Mouse (Mus musculus) ZHBTc4 (cell line): ENCODE measurements at regions not wholly inside any gene's neighbourhood (a gene's known extent, or its start where the extent isn't known, plus 50 kb on each side); places are given as distances from the start of the nearest gene placed in this dataset.

Experiments
- DNase-seq: peaks from one replicate; pipeline ENCODE4 v3.0.0-alpha.2; 2011; ENCODE audit warnings: low read depth, low spot score

DNA sequence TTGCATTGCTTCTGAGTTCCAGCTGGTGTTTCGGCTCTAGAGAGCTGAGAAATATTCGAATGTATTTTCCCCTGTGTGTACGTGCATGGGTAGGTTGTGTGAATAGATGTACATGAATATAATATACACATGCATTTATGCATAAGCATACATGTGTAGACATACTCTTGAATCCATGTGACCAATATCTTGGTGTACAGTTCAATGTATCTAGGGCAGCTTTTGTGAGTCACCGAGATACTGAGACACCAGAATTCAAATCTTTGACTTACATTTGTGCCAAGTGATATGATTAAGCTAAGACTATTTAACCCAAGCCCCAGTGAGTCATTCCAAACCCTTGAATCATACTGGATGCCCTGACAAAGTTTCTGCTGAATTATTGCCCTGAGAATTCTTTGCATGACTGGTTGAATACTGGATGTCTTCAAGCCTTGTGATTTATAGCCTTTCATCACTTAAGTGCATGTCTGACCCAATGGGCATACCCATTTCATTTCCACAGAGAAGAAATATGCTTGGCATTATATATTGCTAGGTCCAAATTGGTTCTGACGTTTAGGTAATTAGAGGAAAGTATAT, 103.3 kb upstream of the Tsc22d2 start:
- DNase-seq: no peak

GRCm38 (mm10) chr3:58312623-58313022, 101.9 kb upstream of the Tsc22d2 start:
- DNase-seq: no peak

- no peak for DNase-seq
These were observed 99.3 kb upstream of the Tsc22d2 start for GRCm38 (mm10) chr3:58315236-58315635.

GRCm38 (mm10) chr3:58317240-58317639, 97.3 kb upstream of the Tsc22d2 start:
- no peak for DNase-seq

DNA sequence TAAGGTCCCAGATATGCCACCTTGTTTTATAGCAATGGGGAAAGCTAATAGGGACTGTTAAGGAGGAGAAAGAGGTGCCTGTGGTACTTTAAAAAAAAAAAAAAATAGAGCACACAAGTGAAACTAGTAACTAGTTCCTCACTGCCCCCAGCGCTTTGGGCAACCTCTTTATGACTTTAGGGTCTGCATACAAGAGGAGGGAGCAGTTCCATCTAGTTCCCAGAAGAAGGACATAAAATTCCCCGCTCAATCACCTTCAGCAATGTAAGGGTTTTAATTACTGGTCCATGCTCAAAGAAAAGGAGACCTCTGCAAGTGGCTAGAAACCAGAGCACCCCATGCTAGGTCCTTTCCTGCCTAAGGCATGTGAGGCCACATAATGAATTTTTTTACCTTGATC, 95.8 kb upstream of the Tsc22d2 start:
- DNase-seq: no peak

GRCm38 (mm10) chr3:58319463-58319862, 95.1 kb upstream of the Tsc22d2 start:
- DNase-seq: no peak

DNA sequence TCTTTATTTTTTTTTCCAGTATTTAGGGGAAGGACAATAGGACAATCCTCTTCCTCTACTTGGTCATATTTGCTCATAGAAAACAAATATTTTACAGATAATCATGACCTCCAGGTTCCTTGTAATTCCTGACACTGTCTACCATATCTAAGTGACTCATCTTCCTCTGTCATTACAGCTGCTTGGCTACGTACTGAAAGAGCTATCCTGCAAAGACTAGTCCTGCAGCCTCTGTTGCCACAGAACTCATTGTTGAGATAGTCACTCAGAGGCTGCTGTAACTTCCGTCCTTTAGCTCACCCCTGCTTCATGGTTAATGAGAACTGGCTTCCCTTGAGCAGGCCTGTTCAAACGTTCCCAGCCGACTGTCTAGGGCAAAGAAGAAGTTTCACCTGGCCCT, 93.7 kb upstream of the Tsc22d2 start:
- DNase-seq: no peak

GRCm38 (mm10) chr3:58322322-58322721, 92.2 kb upstream of the Tsc22d2 start:
- DNase-seq: no peak

DNA sequence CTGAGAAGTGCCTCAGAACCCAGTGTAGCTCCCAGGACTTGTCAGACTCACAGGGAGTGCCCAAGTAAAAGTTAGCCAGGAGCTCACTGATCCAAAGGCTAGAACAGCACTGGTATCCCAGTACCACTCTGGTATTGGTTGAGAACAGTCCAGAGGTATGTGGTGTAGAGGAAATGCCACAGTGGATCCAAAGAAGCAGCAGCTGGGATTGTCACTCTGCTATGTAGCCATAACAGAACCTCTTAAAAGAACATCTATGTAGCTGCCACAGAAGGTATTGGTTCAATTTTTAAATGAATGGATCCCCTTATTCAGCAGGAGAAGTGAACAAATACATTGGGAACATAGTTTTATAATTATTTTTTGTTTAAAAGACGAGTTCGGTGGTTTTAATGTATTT, 86.8 kb upstream of the Tsc22d2 start:
- DNase-seq: no peak

- DNase-seq: peak; percentile 5
These were observed 84.3 kb upstream of the Tsc22d2 start for GRCm38 (mm10) chr3:58330186-58330585.

DNA sequence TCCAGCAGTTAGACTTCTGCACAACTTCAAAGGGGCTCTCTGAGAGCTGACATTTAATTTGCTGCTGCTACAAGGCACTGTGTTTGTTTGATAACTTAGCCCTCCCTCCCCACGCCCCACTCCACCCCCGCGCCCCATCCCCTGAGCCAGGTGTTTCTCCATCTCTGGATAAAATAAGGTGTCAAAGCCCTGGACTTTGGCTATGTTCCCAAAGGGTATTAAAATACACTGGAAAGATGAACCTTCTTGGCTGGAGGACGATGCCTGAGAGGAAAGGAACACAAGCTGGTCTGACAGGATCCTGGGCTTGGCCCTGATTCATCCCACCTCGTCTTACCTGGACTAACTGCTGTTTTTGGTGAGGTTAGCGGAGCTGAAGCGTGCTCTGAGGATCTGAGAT, 80.5 kb upstream of the Tsc22d2 start:
- DNase-seq: no peak

DNA sequence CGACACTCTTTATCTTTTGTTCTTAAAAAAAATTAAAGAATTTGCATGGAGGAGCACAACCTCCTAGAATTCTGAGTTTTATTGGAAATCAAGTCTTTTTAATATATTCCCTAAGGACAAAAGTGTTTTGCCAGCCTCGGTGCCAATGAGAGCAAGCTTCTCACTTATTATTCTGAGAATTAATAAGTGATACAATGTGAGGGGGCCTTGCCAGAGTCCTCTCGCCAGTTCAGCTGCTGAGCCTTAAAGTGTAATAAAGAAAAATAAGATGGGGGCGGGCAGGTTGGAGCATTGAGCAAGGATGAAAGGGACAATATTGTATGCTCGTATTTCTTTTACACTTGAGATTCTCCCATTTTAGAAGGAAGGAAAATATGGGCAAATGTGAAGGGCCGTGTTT, 79.2 kb upstream of the Tsc22d2 start:
- no peak for DNase-seq

DNA sequence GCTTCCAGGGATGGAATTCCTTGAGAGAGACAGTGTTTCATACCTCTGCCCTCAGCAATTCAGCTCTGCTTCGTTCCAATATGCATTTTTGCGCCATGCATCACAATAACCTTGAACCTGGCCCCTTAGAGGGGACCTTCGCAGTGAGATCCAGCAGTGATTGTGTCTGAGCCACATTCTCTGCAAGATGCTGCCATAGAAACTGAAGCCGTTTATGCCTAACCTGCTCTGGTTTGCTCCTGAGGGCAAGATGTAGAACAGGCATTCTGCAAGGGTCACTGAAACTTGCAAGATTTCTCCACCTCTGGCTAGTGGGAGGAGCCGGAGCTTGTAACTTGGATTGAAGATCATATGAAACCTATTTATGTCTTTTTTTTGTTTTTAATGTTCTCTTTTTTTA, 78.4 kb upstream of the Tsc22d2 start:
- DNase-seq: no peak

DNA sequence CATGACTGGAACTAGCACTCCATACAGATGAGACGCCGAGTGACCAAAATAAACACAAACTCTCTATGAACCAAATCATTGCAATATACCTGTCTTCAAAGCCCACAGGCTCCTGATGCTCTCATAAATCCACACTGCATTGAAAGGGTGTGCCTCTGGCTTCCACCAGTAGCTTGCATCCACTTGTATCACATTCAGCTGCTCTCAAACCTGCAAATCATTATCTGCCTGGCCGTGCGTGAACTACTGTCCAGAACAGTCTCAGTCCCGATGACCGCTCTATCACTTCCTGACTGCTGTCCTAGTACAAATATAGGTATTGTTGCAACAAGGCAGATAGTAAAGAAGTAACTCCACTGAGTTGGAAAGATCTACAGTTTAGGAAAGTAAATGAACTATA, 77.9 kb upstream of the Tsc22d2 start:
- no peak for DNase-seq

DNA sequence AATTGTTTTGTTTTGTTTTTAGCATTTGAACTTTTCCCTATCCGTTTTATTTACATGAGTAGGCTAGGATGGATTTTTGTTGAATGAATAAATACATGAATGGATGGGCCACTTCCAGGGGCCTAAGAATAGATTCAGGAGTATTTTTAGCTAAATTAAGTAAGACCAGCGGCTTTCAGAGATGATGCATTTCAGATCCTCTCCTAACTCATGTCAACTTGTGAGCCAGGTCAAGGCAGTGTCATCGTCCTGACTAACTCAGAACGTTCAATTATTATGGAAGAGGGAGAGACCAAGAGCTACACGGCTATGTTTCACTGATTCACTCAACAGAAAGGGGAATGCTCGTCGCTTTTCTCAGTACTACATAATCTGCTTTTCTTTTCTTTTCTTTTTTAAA, 75.5 kb upstream of the Tsc22d2 start:
- DNase-seq: no peak

DNA sequence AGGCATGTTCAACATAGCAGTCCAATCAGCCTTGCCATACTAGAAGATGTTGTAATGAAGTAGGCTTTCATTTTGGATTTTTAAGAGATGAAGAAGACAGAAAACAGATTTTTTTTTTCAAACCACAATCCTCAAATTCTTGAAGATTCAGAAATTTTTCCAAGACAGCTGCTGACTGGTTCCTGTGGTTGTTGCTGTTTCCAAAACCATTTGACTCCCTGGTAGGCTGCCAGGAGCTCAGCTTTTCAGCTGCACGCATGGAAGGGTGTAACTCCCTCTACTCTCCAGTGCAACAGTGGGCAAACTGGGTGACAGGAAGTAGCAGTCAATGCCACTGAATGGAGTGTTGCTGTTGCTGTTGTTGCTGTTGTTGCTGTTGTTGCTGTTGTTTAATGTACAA, 72.4 kb upstream of the Tsc22d2 start:
- DNase-seq: no peak

DNA sequence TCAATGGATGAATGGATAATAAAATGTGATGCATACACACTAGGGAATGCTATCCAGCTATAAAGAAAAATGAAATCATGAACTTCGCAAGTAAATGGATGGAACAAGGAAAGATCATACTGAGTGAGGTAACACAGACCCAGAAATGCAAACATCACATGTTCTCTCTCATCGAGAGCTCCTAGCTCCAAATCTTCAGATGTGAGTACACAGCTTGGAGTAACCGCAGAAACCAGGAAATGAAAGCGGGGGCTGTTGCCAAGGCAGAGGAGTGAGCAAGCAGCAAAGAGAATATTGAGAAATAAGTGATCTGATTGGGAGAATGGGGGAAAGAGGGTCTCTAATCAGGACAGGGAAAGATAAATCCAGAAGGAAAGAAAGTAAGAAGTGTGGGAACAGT, 52.0 kb upstream of the Tsc22d2 start:
- DNase-seq: no peak

DNA sequence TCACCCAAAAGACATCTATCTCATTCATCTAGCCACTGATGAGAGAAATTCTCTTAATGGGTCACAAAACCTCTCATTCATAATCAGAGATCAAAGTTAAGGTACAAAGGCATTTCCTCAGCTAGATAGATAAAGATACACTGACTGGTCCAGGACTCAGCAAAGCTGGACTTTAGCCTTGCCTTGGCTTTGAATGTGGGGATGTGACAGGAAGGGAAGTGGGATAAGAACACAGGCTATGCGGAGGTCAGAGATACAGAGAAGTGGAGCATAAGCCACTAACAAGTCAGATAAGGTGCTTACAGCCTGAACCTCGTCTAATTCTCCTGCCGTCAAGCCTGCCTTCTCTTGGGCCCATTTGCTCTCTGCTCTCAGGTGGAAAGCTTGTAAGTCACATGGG, 50.0 kb upstream of the Tsc22d2 start:
- DNase-seq: no peak
